Mouse (Mus musculus) myocyte (in vitro differentiated cells): ENCODE results near the gene Rabgap1l.

Experiments
- CEBPB ChIP-seq: IDR thresholded peaks from 2 replicates; pipeline ENCODE4 v1.6.1; 2011; ENCODE audit warnings: mild to moderate bottlenecking, moderate library complexity; ENCODE audit not compliant: poor library complexity, insufficient read depth, severe bottlenecking
- E2F4 ChIP-seq: IDR thresholded peaks from one replicate; pipeline ENCODE4 v1.6.1; 2011; ENCODE audit warnings: mild to moderate bottlenecking, control low read depth, moderate library complexity; ENCODE audit not compliant: insufficient read depth
- POLR2A ChIP-seq: IDR thresholded peaks from one replicate; pipeline ENCODE4 v1.6.1; 2011; ENCODE audit warnings: low read depth, mild to moderate bottlenecking, control low read depth, moderate library complexity; ENCODE audit not compliant: insufficient read length
- REST ChIP-seq: IDR thresholded peaks from one replicate; pipeline ENCODE4 v1.6.1; 2011; ENCODE audit warnings: mild to moderate bottlenecking, control low read depth, moderate library complexity; ENCODE audit not compliant: insufficient read depth, insufficient read length
- SRF ChIP-seq: IDR thresholded peaks from one replicate; pipeline ENCODE4 v1.6.1; 2011; ENCODE audit warnings: low read depth; ENCODE audit not compliant: control insufficient read depth, insufficient read length
- TCF12 ChIP-seq: IDR thresholded peaks from one replicate; pipeline ENCODE4 v1.6.1; 2011; ENCODE audit warnings: mild to moderate bottlenecking, control low read depth; ENCODE audit not compliant: poor library complexity, insufficient read depth, severe bottlenecking

DNA sequence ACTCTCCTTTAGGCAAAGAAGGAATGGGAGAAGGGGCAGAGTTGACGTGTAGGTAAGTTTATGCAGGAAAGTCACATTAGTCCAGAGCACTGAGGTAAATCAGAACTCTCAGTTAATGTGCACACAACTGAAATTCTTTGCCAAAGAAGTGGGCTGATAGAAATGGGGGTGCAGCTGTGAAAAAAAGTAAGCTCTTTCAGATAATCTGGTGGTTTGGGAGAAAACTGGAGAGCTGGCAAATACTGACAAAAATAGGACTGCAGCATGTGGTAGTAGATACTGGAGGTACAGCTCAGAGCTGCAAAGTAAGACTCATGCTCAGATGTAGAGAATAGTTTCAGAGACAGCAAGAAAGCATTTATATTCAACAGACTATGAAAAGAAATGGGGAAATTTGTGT, 462.2 kb downstream of the Rabgap1l start:
- TF ChIP-seq POLR2A (no peak), TCF12 (no peak), SRF (no peak), REST (no peak), E2F4 (no peak), CEBPB (no peak)
